Mouse (Mus musculus) forebrain, embryonic 10.5 days (tissue): ENCODE measurements around the gene Abhd15. TPM values are rescaled to one million over a fixed set of nuclear protein-coding genes. Genes with fewer than 3 reads are reported as not detected.
A peak's percentile ranks its signal among the peaks of the same experiment; 100 is the strongest.
"Not testable (repeated sequence)": the region's sequence is repeated elsewhere in the genome, so short reads cannot be mapped to it uniquely, and the experiment has no call there.

Source experiments
- DNase-seq: peaks from one replicate; pipeline ENCODE4 v3.0.0-alpha.2; 2017; ENCODE audit warnings: low spot score; ENCODE audit errors: extremely low spot score
- H3K27ac ChIP-seq: fragments of 300-500 bp; sonication (generic); 2 replicates; pipeline ENCODE4 v1.5.1; 2016; ENCODE audit warnings: mild to moderate bottlenecking
- H3K27me3 ChIP-seq: fragments of 300-500 bp; sonication (generic); 2 replicates; pipeline ENCODE4 v1.6.1; 2016; ENCODE audit warnings: mild to moderate bottlenecking; ENCODE audit not compliant: poor library complexity, severe bottlenecking
- H3K36me3 ChIP-seq: fragments of 300-500 bp; sonication (generic); replicated peaks from 2 replicates; pipeline ENCODE4 v1.6.1; 2016; ENCODE audit warnings: mild to moderate bottlenecking, moderate library complexity
- H3K4me1 ChIP-seq: fragments of 300-500 bp; sonication (generic); 2 replicates; pipeline ENCODE4 v1.6.1; 2016
- H3K4me3 ChIP-seq: fragments of 300-500 bp; sonication (generic); 2 replicates; pipeline ENCODE4 v1.5.1; 2016; ENCODE audit warnings: mild to moderate bottlenecking, moderate library complexity
- H3K9me3 ChIP-seq: fragments of 300-500 bp; sonication (generic); 2 replicates; pipeline ENCODE4 v1.6.1; 2016; ENCODE audit warnings: mild to moderate bottlenecking, moderate library complexity
- WGBS: fragments of 180-500 bp; shearing (Covaris S2); methylation state at CpG from one replicate; pipeline ENCODE4 v1.1.7; 2016; 5-methylcytosine and 5-hydroxymethylcytosine counted together
- polyA plus RNA-seq: library from polyadenylated mRNA; unstranded; fragments of >200 nt; fragmentation: Nextera tagmentation; extraction: Ambion mirVana; gene quantifications from 2 replicates; pipeline ENCODE4 v1.2.1, GENCODE M21; 2016

The Abhd15 gene
- polyA plus RNA-seq, 1 experiment from 2014 or later, result 4.7 TPM

- Histone ChIP-seq H3K36me3 (peaks cover 5% of the 10 kb centered on the region; the same call in 1 of the 2 replicates), H3K4me1 (peaks cover 79% of the 10 kb centered on the region), H3K27ac (peak overlapping the region; percentile 30; the same call in 1 of the 2 replicates), H3K27me3 (peaks cover 53% of the 10 kb centered on the region), H3K9me3 (no peaks in the 10 kb centered on the region), H3K4me3 (no peak overlapping the region)
- 88% methylated on average over 27 of the region's 27 CpGs for WGBS
- no peak for DNase-seq
Measured at GRCm38 (mm10) chr11:77518051-77518798, 3.3 kb downstream of the Abhd15 start.

DNA sequence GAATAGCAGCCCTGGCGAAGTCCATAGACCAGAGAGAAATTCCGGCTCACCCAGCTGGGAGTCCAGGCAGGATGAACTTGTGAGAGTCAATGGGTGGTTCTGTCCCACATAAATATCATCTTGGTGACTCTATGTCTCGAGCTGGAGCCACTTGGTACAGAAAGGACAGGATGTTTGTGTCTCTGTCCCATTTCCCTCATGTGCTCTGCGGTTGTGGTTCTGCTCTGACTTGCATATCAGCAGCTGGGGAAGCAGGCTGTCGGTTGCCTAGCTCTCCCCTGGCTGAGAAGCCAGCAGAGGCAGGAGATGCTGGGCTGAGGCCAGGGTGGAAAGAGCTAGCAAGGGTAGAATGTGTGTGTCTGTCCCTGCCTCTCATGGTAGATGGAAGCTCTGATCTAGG, 4.1 kb downstream of the Abhd15 start, which contains the start of gene Gm10392:
TSS of gene Gm10392 (minus strand) at position 156 of the 400 bp plus-strand sequence.
- H3K4me1 ChIP-seq, result peaks cover 70% of the 10 kb centered on the region
- peak within 1 kb of the TSS; percentile 30; the same call in 1 of the 2 replicates for H3K27ac ChIP-seq
- peaks cover 49% of the 10 kb centered on the region for H3K27me3 ChIP-seq
- no peaks in the 10 kb centered on the region for H3K9me3 ChIP-seq
- H3K4me3 ChIP-seq, result no peak within 1 kb of the TSS
- peaks cover 5% of the 10 kb centered on the region; the same call in 1 of the 2 replicates for H3K36me3 ChIP-seq
- no peak for DNase-seq
- 77% methylated on average over 5 of the region's 5 CpGs for WGBS

DNA sequence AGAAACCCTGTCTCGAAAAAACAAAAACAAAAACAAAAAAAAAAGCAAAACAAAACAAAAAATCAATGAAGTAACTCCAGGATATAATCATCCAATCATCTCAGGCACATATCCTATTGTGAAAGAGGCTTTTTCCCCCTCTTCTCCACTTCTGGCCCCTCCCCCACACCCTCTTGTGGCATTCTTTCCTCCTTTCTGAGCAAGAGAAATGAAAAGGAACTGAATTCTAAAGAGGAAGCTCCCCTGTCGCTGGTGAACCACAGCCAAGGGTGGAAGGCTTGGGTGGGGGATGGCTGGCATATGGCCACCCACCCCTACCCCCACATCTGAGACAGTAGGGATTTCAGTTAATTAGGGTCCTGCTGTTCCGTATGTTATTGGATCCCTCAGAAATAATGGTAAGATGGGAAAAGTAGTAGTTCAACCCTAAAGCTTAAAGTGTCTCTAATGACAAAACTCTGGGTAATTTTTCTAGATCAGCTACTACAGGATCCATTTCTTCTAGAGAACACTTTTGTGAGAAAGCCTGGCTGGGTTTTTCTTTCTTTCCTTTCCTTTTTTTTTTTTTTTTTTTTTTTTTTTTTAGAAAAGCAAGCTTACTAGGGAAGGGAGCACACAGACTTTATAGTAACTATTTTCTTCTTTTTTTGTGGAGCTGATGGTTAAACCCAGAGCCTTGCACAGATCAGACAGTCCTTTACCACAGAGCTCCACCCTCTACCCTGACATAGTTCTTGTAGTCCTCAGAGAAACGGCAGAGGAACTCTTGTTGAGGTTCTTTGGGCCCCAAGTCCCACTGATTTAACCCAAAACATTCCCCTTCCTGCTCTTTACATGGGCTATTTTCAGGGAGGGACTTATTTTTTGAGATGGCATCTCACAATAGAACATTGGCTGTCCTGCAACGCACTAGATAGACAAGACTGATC, 5.9 kb downstream of the Abhd15 start:
- 53% methylated on average over 5 of the region's 5 CpGs for WGBS
- H3K4me3 ChIP-seq, result no peak overlapping the region
- H3K27me3 ChIP-seq, result peaks cover 33% of the 10 kb centered on the region
- no peak for DNase-seq
- peak overlapping the region; percentile 30; the same call in 1 of the 2 replicates for H3K27ac ChIP-seq
- H3K4me1 ChIP-seq, result peaks cover 52% of the 10 kb centered on the region
- H3K9me3 ChIP-seq, result no peaks in the 10 kb centered on the region
- H3K36me3 ChIP-seq, result peaks cover 5% of the 10 kb centered on the region; the same call in 1 of the 2 replicates

DNA sequence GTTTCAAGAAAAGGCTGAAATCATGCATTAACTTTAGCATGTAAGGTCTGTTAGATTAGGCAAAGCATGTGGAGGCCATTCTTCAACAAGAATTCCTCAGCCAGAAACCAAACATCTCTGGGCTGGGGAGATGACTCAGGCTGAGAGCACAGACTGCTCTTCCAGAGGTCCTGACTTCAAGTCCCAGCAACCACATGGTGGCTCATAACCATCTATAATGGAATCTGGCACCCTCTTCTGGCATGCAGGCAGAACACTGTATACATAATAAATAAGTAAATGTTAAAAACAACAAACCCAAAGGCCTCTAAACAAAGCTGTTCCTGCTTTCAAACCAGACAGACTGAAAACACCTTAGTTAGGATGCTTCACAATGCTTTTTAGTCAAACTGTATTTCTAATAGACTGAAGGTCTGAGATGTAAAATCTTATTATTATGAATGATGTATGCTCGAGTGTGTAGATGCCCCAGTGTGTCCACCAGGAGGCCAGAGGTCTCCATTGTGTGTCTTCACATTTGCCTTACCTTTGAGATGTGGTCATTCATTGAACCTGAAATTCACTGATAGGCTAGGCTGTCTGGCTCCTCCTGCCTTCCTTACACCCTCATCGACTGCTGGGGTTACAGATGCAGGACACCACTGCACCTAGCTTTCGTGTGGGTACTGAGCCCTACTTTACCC, 11.0 kb downstream of the Abhd15 start:
- 82% methylated on average over 3 of the region's 3 CpGs for WGBS
- Histone ChIP-seq H3K4me3 (no peak overlapping the region), H3K27me3 (no peaks in the 10 kb centered on the region), H3K4me1 (peaks cover 5% of the 10 kb centered on the region), H3K9me3 (no peaks in the 10 kb centered on the region), H3K36me3 (peaks cover 6% of the 10 kb centered on the region; the same call in 1 of the 2 replicates), H3K27ac (no peak overlapping the region)
- no peak for DNase-seq

GRCm38 (mm10) chr11:77528420-77528819, 13.5 kb downstream of the Abhd15 start:
- not testable (repeated sequence) for H3K27ac ChIP-seq, H3K4me3 ChIP-seq, DNase-seq, H3K36me3 ChIP-seq, H3K4me1 ChIP-seq, H3K27me3 ChIP-seq, H3K9me3 ChIP-seq
- WGBS, result 89% methylated on average over 3 of the region's 3 CpGs

DNA sequence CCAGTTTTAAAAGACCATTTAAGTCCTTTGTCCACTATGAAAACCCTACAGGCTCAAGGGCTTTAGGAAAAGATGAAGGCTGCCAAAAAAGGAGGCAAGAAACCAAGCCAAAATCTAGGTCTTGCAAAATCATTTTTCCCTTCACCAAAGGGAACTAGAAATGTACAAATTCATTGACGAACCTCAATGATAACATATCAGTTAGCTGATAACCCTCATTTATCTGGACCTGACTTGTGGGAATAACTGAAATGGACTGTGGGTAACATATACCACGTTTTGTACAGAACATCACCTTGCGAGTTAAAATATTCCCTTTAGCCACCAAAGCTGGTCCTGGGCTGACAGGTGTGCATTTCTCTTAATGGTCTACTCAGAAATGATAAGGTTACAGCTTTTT, 14.7 kb downstream of the Abhd15 start:
- H3K27ac ChIP-seq, result no peak overlapping the region
- no peak for DNase-seq
- peaks cover 11% of the 10 kb centered on the region; the same call in 1 of the 2 replicates for H3K36me3 ChIP-seq
- WGBS, result 88% methylated on average over 3 of the region's 3 CpGs
- H3K4me3 ChIP-seq, result no peak overlapping the region
- H3K27me3 ChIP-seq, result no peaks in the 10 kb centered on the region
- no peaks in the 10 kb centered on the region for H3K4me1 ChIP-seq
- no peaks in the 10 kb centered on the region for H3K9me3 ChIP-seq

DNA sequence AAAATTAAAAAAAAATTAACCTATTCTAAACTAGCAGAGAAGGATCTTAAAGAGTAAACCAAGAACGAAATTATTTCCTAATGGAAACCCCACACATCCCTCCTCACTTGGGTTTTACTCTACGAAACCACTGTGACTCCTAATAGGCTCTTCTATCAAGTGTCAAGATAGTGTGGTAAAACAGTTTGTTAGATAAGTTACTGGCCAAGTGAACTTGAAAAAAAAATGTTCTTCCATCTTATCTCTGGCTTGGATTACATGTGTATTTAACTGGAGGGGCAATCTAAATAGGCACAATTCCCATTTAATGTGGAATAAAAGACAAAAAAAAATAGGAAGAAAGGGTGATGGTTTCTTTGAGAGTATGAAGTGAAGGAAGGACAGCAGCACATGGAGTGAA, 15.9 kb downstream of the Abhd15 start:
- 87% methylated on average over 2 of the region's 2 CpGs for WGBS

GRCm38 (mm10) chr11:77532202-77532846, 17.4 kb downstream of the Abhd15 start:
- 93% methylated on average over 4 of the region's 4 CpGs for WGBS
- DNase-seq, result no peak
- peaks cover 37% of the 10 kb centered on the region for H3K36me3 ChIP-seq
- no peaks in the 10 kb centered on the region for H3K4me1 ChIP-seq
- H3K4me3 ChIP-seq, result no peak overlapping the region
- H3K27ac ChIP-seq, result no peak overlapping the region
- H3K9me3 ChIP-seq, result no peaks in the 10 kb centered on the region
- H3K27me3 ChIP-seq, result no peaks in the 10 kb centered on the region

More for the DNA sequence above, 15.9 kb downstream of the Abhd15 start:
- Histone ChIP-seq H3K27me3 (no peaks in the 10 kb centered on the region), H3K36me3 (peaks cover 22% of the 10 kb centered on the region), H3K4me1 (no peaks in the 10 kb centered on the region), H3K27ac (no peak overlapping the region), H3K9me3 (no peaks in the 10 kb centered on the region), H3K4me3 (no peak overlapping the region)
- no peak for DNase-seq

DNA sequence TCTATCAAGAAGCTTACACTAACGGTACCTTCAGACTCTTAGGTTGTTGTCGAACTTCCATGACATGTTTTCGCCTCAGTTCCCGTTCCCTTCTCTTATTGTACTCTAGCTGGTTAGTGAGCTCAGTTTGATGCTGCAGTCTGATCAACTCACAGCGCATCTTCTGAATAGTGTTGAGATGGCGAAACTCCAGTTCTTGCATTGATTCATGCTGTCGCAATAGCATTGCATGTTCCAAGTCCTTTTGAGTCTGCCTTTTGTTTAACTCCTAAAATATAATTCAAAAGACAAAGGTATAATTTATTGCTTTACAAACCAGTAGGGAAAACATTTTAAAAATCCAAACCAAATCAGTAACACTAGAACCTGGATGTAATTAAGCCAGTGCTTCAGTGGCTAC, 30.3 kb downstream of the Abhd15 start:
- Histone ChIP-seq H3K4me3 (no peak overlapping the region), H3K36me3 (peaks cover 100% of the 10 kb centered on the region), H3K27ac (no peak overlapping the region), H3K4me1 (no peaks in the 10 kb centered on the region), H3K9me3 (no peaks in the 10 kb centered on the region), H3K27me3 (no peaks in the 10 kb centered on the region)
- WGBS, result 93% methylated on average over 7 of the region's 7 CpGs
- no peak for DNase-seq

DNA sequence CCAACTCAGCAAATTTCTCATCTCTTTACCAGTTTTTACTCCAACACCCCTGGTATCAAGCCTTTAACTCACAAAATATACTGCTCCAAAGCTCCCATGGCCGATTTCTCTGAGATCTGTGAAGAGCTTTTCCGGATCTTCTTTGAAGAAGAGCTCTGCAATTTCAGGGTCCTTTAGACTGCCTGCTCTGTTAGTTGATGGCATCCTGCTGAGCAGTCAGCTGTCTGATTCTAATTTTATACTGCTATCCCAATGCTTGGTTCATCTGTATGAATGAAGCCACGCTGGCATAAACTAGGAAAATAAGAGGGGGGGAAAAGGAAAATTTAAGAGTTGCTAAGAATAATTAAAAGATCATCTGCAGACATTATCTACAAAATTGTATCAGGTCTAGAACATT, 70.3 kb downstream of the Abhd15 start:
- DNase-seq, result no peak
- Histone ChIP-seq H3K4me3 (no peak overlapping the region), H3K27me3 (no peaks in the 10 kb centered on the region), H3K27ac (no peak overlapping the region), H3K9me3 (no peaks in the 10 kb centered on the region), H3K4me1 (no peaks in the 10 kb centered on the region), H3K36me3 (peaks cover 68% of the 10 kb centered on the region)
- 91% methylated on average over 3 of the region's 3 CpGs for WGBS
